Mouse (Mus musculus) ES-E14 (cell line): ENCODE data around the gene Rnls.

Source experiments
- CHD2 ChIP-seq: IDR thresholded peaks from 2 replicates; pipeline ENCODE4 v1.6.1; 2014; ENCODE audit warnings: mild to moderate bottlenecking, low read depth, low read length, inconsistent platforms
- MAFK ChIP-seq: IDR thresholded peaks from 2 replicates; pipeline ENCODE4 v1.6.1; 2014; ENCODE audit warnings: mild to moderate bottlenecking, low read depth, low read length, inconsistent platforms; ENCODE audit not compliant: insufficient read depth
- ZNF384 ChIP-seq: IDR thresholded peaks from 2 replicates; pipeline ENCODE4 v1.6.1; 2012; ENCODE audit warnings: low read depth, low read length, inconsistent platforms

DNA sequence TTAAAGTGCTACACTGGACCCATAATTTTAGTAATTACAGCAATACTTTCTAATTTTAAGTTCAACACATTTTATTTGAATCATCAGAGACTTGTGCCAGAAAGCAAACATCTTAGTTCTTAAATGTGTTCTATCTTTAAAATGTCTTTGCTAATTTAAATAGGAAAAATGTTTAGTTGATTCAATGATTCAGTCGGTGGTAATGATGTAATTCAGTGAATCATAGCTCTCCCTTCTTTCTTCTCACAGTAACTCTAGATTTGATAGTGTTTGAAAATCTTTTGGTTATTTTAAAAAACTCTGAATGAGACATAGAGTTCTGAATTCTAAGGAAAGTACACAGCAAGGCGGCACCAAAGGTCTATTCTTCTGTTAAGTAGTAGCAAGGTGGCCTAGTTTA lies 23.3 kb downstream of the Rnls start:
- TF ChIP-seq MAFK: no peak
- TF ChIP-seq ZNF384: no peak
- TF ChIP-seq CHD2: no peak
